ENCODE assay signal across 8 mouse cellular contexts in genomic region chr10:40301181-40302075, GRCm38 (mm10). TPM values are rescaled to one million over a fixed set of nuclear protein-coding genes. Genes with fewer than 3 reads are reported as not detected.
DNase-seq lines count a peak whose midpoint lies in the region; ATAC-seq and TF ChIP-seq lines count a peak whose summit lies in the region.
"Not testable (repeated sequence)": the region's sequence is repeated elsewhere in the genome, so short reads cannot be mapped to it uniquely, and the experiment has no call there.

No protein-coding gene starts in this region.

- peak; percentile 29; the same call in 1 of the 2 replicates for ATAC-seq in embryonic facial prominence, embryonic 13.5 days (ENCODE audit: insufficient number of reproducible peaks, insufficient read depth, low FRiP score, low TSS enrichment, low read depth)
- ATAC-seq in heart, embryonic 11.5 days (replicated peaks; ENCODE audit: insufficient number of reproducible peaks, low FRiP score, low TSS enrichment): peak; percentile 47
- ATAC-seq in midbrain, embryonic 16.5 days: peak; percentile 34

- peak overlapping the region; percentile 78 for H3K4me2 ChIP-seq in embryonic facial prominence, embryonic 13.5 days
- peak overlapping the region; percentile 88 for H3K4me2 ChIP-seq in heart, embryonic 11.5 days
- H3K4me2 ChIP-seq in midbrain, embryonic 16.5 days (ENCODE audit: low read length): peak overlapping the region; percentile 61

- H3K79me2 ChIP-seq in liver, adult 2 months (ENCODE audit: control insufficient read depth, insufficient read depth, low read length): peaks cover 26% of the 10 kb centered on the region

- H3K9ac ChIP-seq in embryonic facial prominence, embryonic 13.5 days: peak overlapping the region; percentile 97
- peak overlapping the region; percentile 96 for H3K9ac ChIP-seq in heart, embryonic 11.5 days (ENCODE audit: low read depth, low read length)
- peak overlapping the region; percentile 87 for H3K9ac ChIP-seq in liver, adult 2 months (ENCODE audit: low read depth, low read length)
- H3K9ac ChIP-seq in midbrain, embryonic 16.5 days (ENCODE audit: low read depth, low read length): peak overlapping the region; percentile 94

- 1% methylated on average over 72 of the region's 91 CpGs for WGBS in embryonic facial prominence, embryonic 13.5 days
- WGBS in heart, embryonic 11.5 days (ENCODE audit: insufficient replicate concordance): under 1% methylated on average over 76 of the region's 91 CpGs
- 1% methylated on average over 80 of the region's 91 CpGs for WGBS in liver, adult 2 months
- under 1% methylated on average over 56 of the region's 91 CpGs for WGBS in midbrain, embryonic 16.5 days
- WGBS in spleen, adult 2 months: 1% methylated on average over 79 of the region's 91 CpGs

- peak overlapping the region; percentile 98 for H3K4me3 ChIP-seq in embryonic facial prominence, embryonic 13.5 days
- H3K4me3 ChIP-seq in heart, embryonic 11.5 days (ENCODE audit: low read depth, low read length): peak overlapping the region; percentile 100
- H3K4me3 ChIP-seq in liver, adult 2 months (ENCODE audit: insufficient read depth, low read depth, low read length): peak overlapping the region; percentile 92
- peak overlapping the region; percentile 82 for H3K4me3 ChIP-seq in midbrain, embryonic 16.5 days (ENCODE audit: low read depth, low read length)
- H3K4me3 ChIP-seq in spleen, adult 2 months (ENCODE audit: extremely low read depth, insufficient read depth, insufficient read length): peak overlapping the region; percentile 87

- peak overlapping the region; percentile 94 for H3K27ac ChIP-seq in embryonic facial prominence, embryonic 13.5 days
- peak overlapping the region; percentile 92 for H3K27ac ChIP-seq in heart, embryonic 11.5 days (ENCODE audit: low read depth, low read length)
- H3K27ac ChIP-seq in liver, adult 2 months (replicated peaks; ENCODE audit: insufficient read depth, low read depth, low read length): peak overlapping the region; percentile 45
- H3K27ac ChIP-seq in midbrain, embryonic 16.5 days (ENCODE audit: low read length): peak overlapping the region; percentile 91
- peak overlapping the region; percentile 62; the same call in 1 of the 2 replicates for H3K27ac ChIP-seq in spleen, adult 2 months (ENCODE audit: insufficient read depth, low read length)

- TF ChIP-seq POLR2A in liver, adult 2 months (IDR thresholded peaks at IDR 0.05; ENCODE audit: extremely low read depth, insufficient read depth, low read length); spleen, adult 2 months (IDR thresholded peaks at IDR 0.05; ENCODE audit: low read depth, low read length): not testable (repeated sequence)

- H3K9me3 ChIP-seq in embryonic facial prominence, embryonic 13.5 days; heart, embryonic 11.5 days (replicated peaks; ENCODE audit: control insufficient read depth, low read length); midbrain, embryonic 16.5 days (replicated peaks; ENCODE audit: control insufficient read depth, low read length, poor library complexity, severe bottlenecking): not testable (repeated sequence)

- H3K36me3 ChIP-seq in embryonic facial prominence, embryonic 13.5 days; heart, embryonic 11.5 days (ENCODE audit: control insufficient read depth, insufficient read depth, low read length); liver, adult 2 months (ENCODE audit: control insufficient read depth, insufficient read depth, low read length); midbrain, embryonic 16.5 days (ENCODE audit: control insufficient read depth, insufficient read depth, low read length); spleen, adult 2 months (ENCODE audit: control insufficient read depth, insufficient read depth, low read length): not testable (repeated sequence)

- TF ChIP-seq CTCF in liver, adult 2 months (IDR thresholded peaks at IDR 0.05; ENCODE audit: low read depth, low read length); spleen, adult 2 months (IDR thresholded peaks at IDR 0.05; ENCODE audit: extremely low read depth, insufficient read depth, insufficient read length, insufficient replicate concordance): not testable (repeated sequence)

- DNase-seq in A20 (ENCODE audit: low read depth, low spot score): peak; percentile 73
- peak; percentile 10 to 18 for DNase-seq in adrenal gland, postnatal 4 days (ENCODE audit: low spot score in 2 of 2)
- peak; percentile 31 to 34 for DNase-seq in kidney, adult 8-10 months
- not testable (repeated sequence) for DNase-seq in liver, adult 2 months (ENCODE audit: extremely low read depth, low read depth, low spot score)
- DNase-seq in spleen, adult 2 months (ENCODE audit: low read depth in 1 of 2, low spot score in 2 of 2): peak in 1 of 2 experiments; percentile 35

- H3K4me1 ChIP-seq in embryonic facial prominence, embryonic 13.5 days: peaks cover 26% of the 10 kb centered on the region
- H3K4me1 ChIP-seq in heart, embryonic 11.5 days (ENCODE audit: control insufficient read depth, insufficient read depth, low read length): peaks cover 16% of the 10 kb centered on the region; the same call in 1 of the 2 replicates
- H3K4me1 ChIP-seq in liver, adult 2 months (ENCODE audit: control insufficient read depth, insufficient read depth, low read length): peaks cover 15% of the 10 kb centered on the region
- peaks cover 22% of the 10 kb centered on the region for H3K4me1 ChIP-seq in midbrain, embryonic 16.5 days (ENCODE audit: control insufficient read depth, insufficient read depth, low read length)
- H3K4me1 ChIP-seq in spleen, adult 2 months (ENCODE audit: control insufficient read depth, insufficient read depth, insufficient read length): not testable (repeated sequence)

- H3K27me3 ChIP-seq in embryonic facial prominence, embryonic 13.5 days; heart, embryonic 11.5 days (ENCODE audit: control insufficient read depth, insufficient read depth, low read length); liver, adult 2 months (ENCODE audit: control insufficient read depth, insufficient read depth, low read length); midbrain, embryonic 16.5 days (ENCODE audit: control insufficient read depth, insufficient read depth, low read depth, low read length); spleen, adult 2 months (ENCODE audit: control insufficient read depth, insufficient read depth, low read length): not testable (repeated sequence)

RNA-seq across cellular contexts. Expression of gene Amd1, which starts 0.6 kb away (rescaled TPM):
- total RNA-seq in adrenal gland, postnatal 4 days (2021): 10 to 100 TPM; 42.2 to 43.5 TPM
- 53.7 and 61.7 TPM in 2 replicates for polyA plus RNA-seq in embryonic facial prominence, embryonic 13.5 days (2015; fragmentation: Nextera tagmentation; extraction: Ambion mirVana)
- polyA plus RNA-seq in heart, embryonic 11.5 days (2014; fragmentation: Nextera tagmentation; extraction: Ambion mirVana): 64.6 and 68.3 TPM in 2 replicates
- 24.4 and 27.1 TPM in 2 replicates for total RNA-seq in liver, adult 2 months (2014; rRNA removed)
- polyA plus RNA-seq in liver, adult 2 months (2012; rRNA removed): 6.2 and 6.9 TPM in 2 replicates
- polyA plus RNA-seq in midbrain, embryonic 16.5 days (2015; fragmentation: Nextera tagmentation; extraction: Ambion mirVana): 40.8 and 41.9 TPM in 2 replicates
- 4.1 and 5.3 TPM in 2 replicates for polyA plus RNA-seq in spleen, adult 2 months (2012; rRNA removed)

RNA-seq across cellular contexts. Expression of gene Cdk19, which starts 37.9 kb away (rescaled TPM):
- total RNA-seq in adrenal gland, postnatal 4 days (2021): 10 to 100 TPM; 19.7 to 20.2 TPM
- 12.0 and 13.1 TPM in 2 replicates for polyA plus RNA-seq in embryonic facial prominence, embryonic 13.5 days (2015; fragmentation: Nextera tagmentation; extraction: Ambion mirVana)
- polyA plus RNA-seq in heart, embryonic 11.5 days (2014; fragmentation: Nextera tagmentation; extraction: Ambion mirVana): 6.4 and 8.1 TPM in 2 replicates
- total RNA-seq in liver, adult 2 months (2014; rRNA removed): 3.6 and 4.3 TPM in 2 replicates
- 1.2 and 1.4 TPM in 2 replicates for polyA plus RNA-seq in liver, adult 2 months (2012; rRNA removed)
- 7.2 and 7.7 TPM in 2 replicates for polyA plus RNA-seq in midbrain, embryonic 16.5 days (2015; fragmentation: Nextera tagmentation; extraction: Ambion mirVana)
- 10.7 and 12.6 TPM in 2 replicates for polyA plus RNA-seq in spleen, adult 2 months (2012; rRNA removed)

RNA-seq across cellular contexts. Expression of gene Gtf3c6, which starts 43.5 kb away (rescaled TPM):
- 10 to 100 TPM; 42.6 to 46.6 TPM for total RNA-seq in adrenal gland, postnatal 4 days (2021)
- 109 and 127 TPM in 2 replicates for polyA plus RNA-seq in embryonic facial prominence, embryonic 13.5 days (2015; fragmentation: Nextera tagmentation; extraction: Ambion mirVana)
- 91.9 and 105 TPM in 2 replicates for polyA plus RNA-seq in heart, embryonic 11.5 days (2014; fragmentation: Nextera tagmentation; extraction: Ambion mirVana)
- total RNA-seq in liver, adult 2 months (2014; rRNA removed): 6.5 and 7.7 TPM in 2 replicates
- polyA plus RNA-seq in liver, adult 2 months (2012; rRNA removed): 3.0 and 3.1 TPM in 2 replicates
- polyA plus RNA-seq in midbrain, embryonic 16.5 days (2015; fragmentation: Nextera tagmentation; extraction: Ambion mirVana): 73.7 and 86.3 TPM in 2 replicates
- 2.9 and 3.4 TPM in 2 replicates for polyA plus RNA-seq in spleen, adult 2 months (2012; rRNA removed)

RNA-seq across cellular contexts. Expression of gene Rpf2, which starts 54.6 kb away (rescaled TPM):
- total RNA-seq in adrenal gland, postnatal 4 days (2021): 10 to 100 TPM; 23.3 to 26.4 TPM
- polyA plus RNA-seq in embryonic facial prominence, embryonic 13.5 days (2015; fragmentation: Nextera tagmentation; extraction: Ambion mirVana): 68.7 and 70.3 TPM in 2 replicates
- polyA plus RNA-seq in heart, embryonic 11.5 days (2014; fragmentation: Nextera tagmentation; extraction: Ambion mirVana): 44.1 and 54.0 TPM in 2 replicates
- 7.4 and 11.2 TPM in 2 replicates for total RNA-seq in liver, adult 2 months (2014; rRNA removed)
- 1.7 and 1.8 TPM in 2 replicates for polyA plus RNA-seq in liver, adult 2 months (2012; rRNA removed)
- polyA plus RNA-seq in midbrain, embryonic 16.5 days (2015; fragmentation: Nextera tagmentation; extraction: Ambion mirVana): 64.8 and 68.8 TPM in 2 replicates
- polyA plus RNA-seq in spleen, adult 2 months (2012; rRNA removed): 1.0 and 1.2 TPM in 2 replicates

Comparison
In these comparisons a context has a peak if more than half of its experiments do, and no peak if none do; other contexts are left out.
1. RNA of gene Gtf3c6, which starts 43.5 kb away (polyA plus RNA-seq): 109 to 127 TPM in embryonic facial prominence, embryonic 13.5 days, 91.9 to 105 TPM in heart, embryonic 11.5 days and 73.7 to 86.3 TPM in midbrain, embryonic 16.5 days; 2.9 to 3.4 TPM in spleen, adult 2 months and 3.0 to 3.1 TPM in liver, adult 2 months; every median in the first group is over 10 times any median in the second.
2. Peak in every context shown above with its lines, with median percentiles within 50 percentile points of each other: ATAC-seq, H3K27ac ChIP-seq, H3K4me2 ChIP-seq, H3K4me3 ChIP-seq and H3K9ac ChIP-seq.